Mouse (Mus musculus): ENCODE measurements at regions not wholly inside any gene's neighbourhood (a gene's known extent, or its start where the extent isn't known, plus 50 kb on each side); places are given as distances from the start of the nearest gene placed in this dataset.
"Not testable (repeated sequence)": the region's sequence is repeated elsewhere in the genome, so short reads cannot be mapped to it uniquely, and the experiment has no call there.

GRCm38 (mm10) chr8:31518903-31519302 is 1909.6 kb upstream of the 5930422O12Rik start:
- DNase-seq = peak; percentile 29

- DNase-seq = peak; percentile 95
Observed at GRCm38 (mm10) chr8:31520991-31521448, 1907.5 kb upstream of the 5930422O12Rik start.

GRCm38 (mm10) chr8:31525071-31525470 is 1903.4 kb upstream of the 5930422O12Rik start:
- DNase-seq = peak; percentile 94

GRCm38 (mm10) chr8:31539251-31539650 is 1889.3 kb upstream of the 5930422O12Rik start:
- no peak for DNase-seq

- DNase-seq = no peak
Observed at GRCm38 (mm10) chr8:31541646-31542045, 1886.9 kb upstream of the 5930422O12Rik start.

- no peak for DNase-seq
Observed at GRCm38 (mm10) chr8:31574136-31574535, 1854.4 kb upstream of the 5930422O12Rik start.

- DNase-seq = no peak
Observed at GRCm38 (mm10) chr8:31576129-31576528, 1852.4 kb upstream of the 5930422O12Rik start.

GRCm38 (mm10) chr8:31584661-31585060 is 1843.8 kb upstream of the 5930422O12Rik start:
- DNase-seq = no peak

GRCm38 (mm10) chr8:31599536-31599935 is 1829.0 kb upstream of the 5930422O12Rik start:
- DNase-seq = peak; percentile 4

GRCm38 (mm10) chr8:31600979-31601378 is 1827.5 kb upstream of the 5930422O12Rik start:
- no peak for DNase-seq

GRCm38 (mm10) chr8:31616501-31616900 is 1812.0 kb upstream of the 5930422O12Rik start:
- DNase-seq = no peak

- no peak for DNase-seq
Observed at GRCm38 (mm10) chr8:31627708-31628107, 1800.8 kb upstream of the 5930422O12Rik start.

- DNase-seq = no peak
Observed at GRCm38 (mm10) chr8:31628146-31628545, 1800.4 kb upstream of the 5930422O12Rik start.

GRCm38 (mm10) chr8:31638417-31638816 is 1790.1 kb upstream of the 5930422O12Rik start:
- DNase-seq = no peak

GRCm38 (mm10) chr8:31663717-31664116 is 1764.8 kb upstream of the 5930422O12Rik start:
- DNase-seq = no peak

- DNase-seq = no peak
Observed at GRCm38 (mm10) chr8:31665485-31665884, 1763.0 kb upstream of the 5930422O12Rik start.

GRCm38 (mm10) chr8:31704168-31704567 is 1724.3 kb upstream of the 5930422O12Rik start:
- DNase-seq = no peak

GRCm38 (mm10) chr8:31713321-31714076 is 1715.0 kb upstream of the 5930422O12Rik start:
- DNase-seq = no peak

- no peak for DNase-seq
Observed at GRCm38 (mm10) chr8:31714077-31714458, 1714.4 kb upstream of the 5930422O12Rik start.

GRCm38 (mm10) chr8:31720021-31720420 is 1708.5 kb upstream of the 5930422O12Rik start:
- DNase-seq = no peak

GRCm38 (mm10) chr8:31720585-31720984 is 1707.9 kb upstream of the 5930422O12Rik start:
- DNase-seq = no peak

- DNase-seq = no peak
Observed at GRCm38 (mm10) chr8:31725430-31725829, 1703.1 kb upstream of the 5930422O12Rik start.

- no peak for DNase-seq
Observed at GRCm38 (mm10) chr8:31735610-31736009, 1692.9 kb upstream of the 5930422O12Rik start.

GRCm38 (mm10) chr8:31737314-31737713 is 1691.2 kb upstream of the 5930422O12Rik start:
- DNase-seq = not testable (repeated sequence)

- no peak for DNase-seq
Observed at GRCm38 (mm10) chr8:31746855-31747254, 1681.7 kb upstream of the 5930422O12Rik start.

Data from kidney, adult 9 months (tissue).